Mouse (Mus musculus) intestine, embryonic 16.5 days (tissue): Measurements from ENCODE around the gene Hist1h2ap. TPM values are rescaled to one million over a fixed set of nuclear protein-coding genes. Genes with fewer than 3 reads are reported as not detected.
"Not testable (repeated sequence)": the region's sequence is repeated elsewhere in the genome, so short reads cannot be mapped to it uniquely, and the experiment has no call there.

Experiments used
- ATAC-seq: fragments of 200-750 bp; cut with Nextera tagmentation; 2 replicates; pipeline ENCODE4 v1.8.0; 2017; ENCODE audit warnings: moderate TSS enrichment, moderate library complexity
- H3K27ac ChIP-seq: fragments of 300-500 bp; sonication (generic); 2 replicates; pipeline ENCODE4 v1.5.1; 2014; ENCODE audit warnings: mild to moderate bottlenecking, low read length
- H3K27me3 ChIP-seq: fragments of 300-500 bp; sonication (generic); replicated peaks from 2 replicates; pipeline ENCODE4 v1.6.1; 2014; ENCODE audit warnings: low read length, control low read depth, mixed read lengths; ENCODE audit not compliant: control insufficient read depth, insufficient read depth
- H3K36me3 ChIP-seq: fragments of 300-500 bp; sonication (generic); 2 replicates; pipeline ENCODE4 v1.6.1; 2014; ENCODE audit warnings: low read length, control low read depth; ENCODE audit not compliant: control insufficient read depth, insufficient read depth
- H3K4me1 ChIP-seq: fragments of 300-500 bp; sonication (generic); 2 replicates; pipeline ENCODE4 v1.6.1; 2014; ENCODE audit warnings: low read length, control low read depth, mixed read lengths; ENCODE audit not compliant: control insufficient read depth, insufficient read depth
- H3K4me2 ChIP-seq: fragments of 300-500 bp; sonication (generic); 2 replicates; pipeline ENCODE4 v1.6.1; 2014; ENCODE audit warnings: low read depth, low read length, control low read depth
- H3K4me3 ChIP-seq: fragments of 300-500 bp; sonication (generic); 2 replicates; pipeline ENCODE4 v1.5.1; 2014; ENCODE audit warnings: mild to moderate bottlenecking, low read length
- H3K9ac ChIP-seq: fragments of 300-500 bp; sonication (generic); 2 replicates; pipeline ENCODE4 v1.6.1; 2014; ENCODE audit warnings: low read depth, low read length
- H3K9me3 ChIP-seq: fragments of 300-500 bp; sonication (generic); 2 replicates; pipeline ENCODE4 v1.6.1; 2016; ENCODE audit warnings: low read length, control low read depth; ENCODE audit not compliant: control insufficient read depth
- WGBS: fragments of 180-500 bp; shearing (Covaris S2); extraction: QIAGEN DNeasy Blood & Tissue Kit; methylation state at CpG from one replicate; pipeline ENCODE4 v1.1.7; 2014; 5-methylcytosine and 5-hydroxymethylcytosine counted together
- polyA plus RNA-seq: library from polyadenylated mRNA; unstranded; fragments of >200 nt; fragmentation: Nextera tagmentation; extraction: Ambion mirVana; gene quantifications from 2 replicates; pipeline ENCODE4 v1.2.1, GENCODE M21; 2015

Gene Hist1h2ap
- polyA plus RNA-seq, 1 experiment from 2014 or later = 2,693 TPM

- not testable (repeated sequence) for ATAC-seq, H3K9ac ChIP-seq, H3K27ac ChIP-seq, H3K36me3 ChIP-seq, H3K4me1 ChIP-seq, H3K4me2 ChIP-seq, H3K9me3 ChIP-seq, H3K4me3 ChIP-seq, H3K27me3 ChIP-seq
- 61% methylated on average over 1 of the region's 1 CpGs for WGBS
Observed at GRCm38 (mm10) chr13:21850696-21851095, 17.4 kb upstream of the Hist1h2ap start.

GRCm38 (mm10) chr13:21847883-21848282 lies 14.6 kb upstream of the Hist1h2ap start:
- no peak overlapping the region for H3K9ac ChIP-seq
- H3K27ac ChIP-seq = no peak overlapping the region
- WGBS = 27% methylated on average over 8 of the region's 8 CpGs
- H3K27me3 ChIP-seq = no peaks in the 10 kb centered on the region
- H3K9me3 ChIP-seq = no peaks in the 10 kb centered on the region
- H3K4me1 ChIP-seq = no peaks in the 10 kb centered on the region
- H3K4me3 ChIP-seq = no peak overlapping the region
- ATAC-seq = no peak; the same call in 1 of the 2 replicates
- no peaks in the 10 kb centered on the region for H3K36me3 ChIP-seq
- H3K4me2 ChIP-seq = no peak overlapping the region

DNA sequence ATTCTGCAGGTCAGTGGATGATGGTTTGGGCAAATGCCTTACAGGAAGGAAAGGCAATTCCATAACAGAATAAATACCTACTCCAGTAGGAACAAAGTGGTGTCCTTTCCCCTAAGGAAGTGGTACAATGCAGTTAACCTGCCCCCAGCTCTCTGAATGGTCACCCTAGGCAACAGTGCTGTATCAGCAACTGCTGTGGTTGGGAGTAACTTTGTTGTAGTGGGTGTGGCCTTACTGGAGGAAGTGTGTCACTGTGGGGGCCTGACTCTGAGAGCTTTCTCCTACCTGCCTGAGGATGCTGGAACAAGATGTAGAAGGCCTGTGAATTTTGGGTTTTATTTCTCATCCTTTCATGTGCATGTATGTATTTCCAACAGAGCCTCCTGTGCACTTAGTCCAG lies 13.0 kb upstream of the Hist1h2ap start:
- H3K4me3 ChIP-seq, H3K4me2 ChIP-seq, ATAC-seq, H3K9ac ChIP-seq, H3K27me3 ChIP-seq, H3K36me3 ChIP-seq, H3K4me1 ChIP-seq, H3K27ac ChIP-seq, H3K9me3 ChIP-seq: not testable (repeated sequence)

GRCm38 (mm10) chr13:21840508-21840907 lies 7.2 kb upstream of the Hist1h2ap start:
- not testable (repeated sequence) for H3K4me1 ChIP-seq, H3K36me3 ChIP-seq, H3K4me3 ChIP-seq, H3K27ac ChIP-seq, H3K27me3 ChIP-seq, H3K4me2 ChIP-seq, H3K9me3 ChIP-seq, H3K9ac ChIP-seq
- ATAC-seq = peak; percentile 82
- WGBS = no CpG with 5 or more reads among the region's 4 CpGs

- H3K4me2 ChIP-seq = 0 out of 2 replicates have a peak within 1 kb of the TSS, but pooled peaks have one; percentile 9
- not testable (repeated sequence) for H3K9ac ChIP-seq, H3K4me1 ChIP-seq, H3K9me3 ChIP-seq, H3K27ac ChIP-seq, H3K36me3 ChIP-seq, H3K27me3 ChIP-seq
- H3K4me3 ChIP-seq = peak within 1 kb of the TSS; percentile 12; the same call in 1 of the 2 replicates
- peak; percentile 81 for ATAC-seq
- WGBS = 0% methylated on average over 24 of the region's 58 CpGs
Observed at GRCm38 (mm10) chr13:21831418-21832394, 1.6 kb downstream of the Hist1h2ap start, which contains the start of gene Hist1h4n. Gene Hist1h4n (minus strand): TSS chr13:21832196.

DNA sequence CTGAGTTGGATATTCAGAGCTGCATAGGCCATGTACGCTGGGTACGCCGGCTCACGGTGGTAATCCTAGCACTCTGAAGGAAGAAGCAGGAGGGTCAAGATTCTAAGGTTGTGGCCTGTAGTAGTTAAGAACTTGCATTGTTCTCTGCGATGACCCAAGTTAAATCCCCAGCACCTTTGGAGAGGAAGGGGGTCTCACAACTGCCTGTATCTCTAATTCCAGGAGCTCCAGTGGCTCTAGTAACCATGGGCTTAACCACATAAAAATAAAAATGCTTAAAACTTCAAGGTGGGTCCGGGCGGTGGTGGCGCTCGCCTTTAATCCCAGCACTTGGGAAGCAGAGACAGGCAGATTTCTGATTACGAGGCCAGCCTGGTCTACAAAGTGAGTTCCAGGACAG lies 3.0 kb downstream of the Hist1h2ap start:
- no peaks in the 10 kb centered on the region for H3K4me1 ChIP-seq
- H3K9me3 ChIP-seq = no peaks in the 10 kb centered on the region
- no peaks in the 10 kb centered on the region for H3K36me3 ChIP-seq
- no peak overlapping the region for H3K9ac ChIP-seq
- no peak overlapping the region for H3K27ac ChIP-seq
- H3K27me3 ChIP-seq = no peaks in the 10 kb centered on the region
- 89% methylated on average over 10 of the region's 10 CpGs for WGBS
- no peak overlapping the region for H3K4me2 ChIP-seq
- H3K4me3 ChIP-seq = no peak overlapping the region
- ATAC-seq = no peak

GRCm38 (mm10) chr13:21828511-21828910 lies 4.8 kb downstream of the Hist1h2ap start:
- Histone ChIP-seq H3K4me3 (no peak overlapping the region), H3K9me3 (no peaks in the 10 kb centered on the region), H3K36me3 (no peaks in the 10 kb centered on the region), H3K9ac (no peak overlapping the region), H3K4me2 (no peak overlapping the region), H3K27ac (no peak overlapping the region), H3K4me1 (no peaks in the 10 kb centered on the region), H3K27me3 (no peaks in the 10 kb centered on the region)
- ATAC-seq = no peak
- 67% methylated on average over 3 of the region's 3 CpGs for WGBS

DNA sequence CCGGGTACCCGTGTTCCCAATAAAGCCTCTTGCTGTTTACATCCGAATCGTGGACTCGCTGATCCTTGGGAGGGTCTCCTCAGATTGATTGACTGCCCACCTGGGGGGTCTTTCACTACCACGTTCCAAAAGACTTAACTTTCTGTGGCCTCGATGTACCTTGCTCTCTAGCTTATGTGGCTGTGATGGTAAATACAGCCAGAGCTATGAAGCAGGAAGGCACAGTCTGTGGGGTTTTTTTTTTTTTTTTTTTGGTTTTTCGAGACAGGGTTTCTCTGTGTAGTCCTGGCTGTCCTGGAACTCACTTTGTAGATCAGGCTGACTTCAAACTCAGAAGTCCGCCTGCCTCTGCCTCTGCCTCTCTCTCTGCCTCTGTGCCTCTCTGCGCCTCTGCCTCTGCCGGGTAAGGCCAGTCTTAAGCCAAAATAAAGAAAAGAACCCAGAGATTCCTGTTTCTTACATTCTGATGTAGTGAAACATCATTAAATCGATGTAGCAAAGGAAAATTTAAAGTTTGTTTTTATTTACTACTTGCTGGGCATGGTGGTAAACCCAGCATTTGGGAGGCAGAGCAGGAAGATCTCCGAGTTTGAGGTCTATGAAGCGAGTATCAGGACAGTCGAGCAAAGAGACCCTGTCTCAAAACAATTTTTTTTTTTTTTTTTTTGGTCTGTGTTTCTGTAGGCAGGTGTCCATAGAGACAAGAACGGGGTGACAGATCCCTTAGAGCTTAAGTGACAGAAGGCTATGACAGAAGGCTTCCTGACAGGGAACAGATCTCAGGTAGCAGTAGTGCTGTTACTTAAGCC lies 13.0 kb downstream of the Hist1h2ap start:
- 71% methylated on average over 7 of the region's 16 CpGs for WGBS
- peak; percentile 42; the same call in 1 of the 2 replicates for ATAC-seq

GRCm38 (mm10) chr13:21812092-21812491 lies 21.2 kb downstream of the Hist1h2ap start:
- not testable (repeated sequence) for H3K9me3 ChIP-seq, H3K36me3 ChIP-seq, H3K27me3 ChIP-seq, H3K4me2 ChIP-seq, H3K27ac ChIP-seq, H3K9ac ChIP-seq, H3K4me1 ChIP-seq, H3K4me3 ChIP-seq
- WGBS = 0% methylated on average over 14 of the region's 14 CpGs
- peak; percentile 60 for ATAC-seq

More for the DNA sequence above, 13.0 kb downstream of the Hist1h2ap start:
- H3K4me3 ChIP-seq, H3K9me3 ChIP-seq, H3K27me3 ChIP-seq, H3K4me1 ChIP-seq, H3K36me3 ChIP-seq, H3K27ac ChIP-seq, H3K9ac ChIP-seq, H3K4me2 ChIP-seq: not testable (repeated sequence)
